Mouse (Mus musculus) retina, embryonic 14.5 days (tissue): ENCODE data around the gene A1cf.
A peak's percentile ranks its signal among the peaks of the same experiment; 100 is the strongest.

Experiments used
- DNase-seq: peaks from one replicate; pipeline ENCODE4 v3.0.0-alpha.2; 2015; ENCODE audit warnings: low spot score

The A1cf gene

GRCm38 (mm10) chr19:31868521-31868920 is at the start of gene A1cf:
Gene A1cf, plus strand, starts transcription at chr19:31868764.
- DNase-seq = no peak

DNA sequence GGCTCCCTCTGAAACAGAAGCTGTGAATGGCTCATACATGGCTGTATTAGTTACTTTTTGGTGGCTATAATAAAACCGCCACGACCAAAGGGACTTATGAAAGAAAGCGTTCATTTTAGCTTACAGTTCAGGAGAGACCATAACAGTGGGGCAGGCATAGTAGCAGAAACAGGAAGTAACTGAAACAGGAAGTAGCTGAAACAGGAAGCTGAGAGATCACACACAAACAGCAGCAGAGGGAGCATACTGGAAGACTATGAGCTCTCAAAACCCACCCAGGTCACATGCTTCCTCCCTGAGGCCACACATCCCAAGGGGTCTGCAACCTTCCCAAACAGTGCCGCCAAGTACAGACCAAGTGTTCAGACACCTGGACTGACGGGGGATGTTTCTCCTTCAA is 34.3 kb upstream of the A1cf start:
- no peak for DNase-seq

- no peak for DNase-seq
These were observed 6.7 kb upstream of the A1cf start for GRCm38 (mm10) chr19:31861909-31862308.

GRCm38 (mm10) chr19:31862512-31863249 is 5.9 kb upstream of the A1cf start:
- DNase-seq = peak; percentile 18

DNA sequence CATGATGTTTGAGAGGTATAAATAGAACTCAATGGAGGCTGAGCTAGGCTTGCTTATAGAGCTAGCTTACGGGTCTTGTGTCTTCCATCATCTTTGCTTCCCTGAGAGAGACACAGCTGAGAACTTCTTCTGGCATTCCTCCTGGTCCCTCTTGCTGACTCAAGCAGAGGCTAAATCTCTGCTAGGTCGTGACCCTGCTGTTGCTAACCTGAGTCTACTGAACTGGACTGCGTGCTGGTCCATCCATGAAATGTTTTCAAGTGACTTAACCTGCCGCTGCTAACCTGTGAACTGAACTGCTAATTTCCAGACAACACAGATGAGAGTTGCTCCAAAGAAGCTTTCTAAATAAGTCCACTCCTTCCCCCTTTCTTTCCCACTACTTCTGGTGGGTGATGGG is 3.1 kb upstream of the A1cf start:
- DNase-seq = no peak

- DNase-seq = no peak
These were observed 488 bp upstream of the A1cf start for GRCm38 (mm10) chr19:31868076-31868475.

DNA sequence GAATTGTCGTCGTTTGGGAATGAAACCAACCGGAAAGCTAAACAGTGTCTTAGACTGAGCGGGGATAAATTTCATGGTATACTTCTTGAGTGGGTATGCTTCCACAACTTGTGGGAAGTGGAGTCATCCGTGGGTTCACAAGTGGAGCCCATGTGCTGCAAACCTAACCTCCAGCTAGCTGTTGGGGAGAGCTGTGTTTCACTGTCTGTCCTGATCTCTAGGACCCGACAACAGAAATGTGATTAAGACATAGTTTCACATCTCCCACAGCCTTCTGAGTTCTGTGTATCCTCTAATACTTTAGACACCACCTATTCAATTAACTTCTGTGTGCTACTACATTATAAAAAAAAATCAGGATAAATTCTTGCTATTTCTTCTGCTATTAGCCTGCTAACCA is 407 bp downstream of the A1cf start:
- DNase-seq = no peak

DNA sequence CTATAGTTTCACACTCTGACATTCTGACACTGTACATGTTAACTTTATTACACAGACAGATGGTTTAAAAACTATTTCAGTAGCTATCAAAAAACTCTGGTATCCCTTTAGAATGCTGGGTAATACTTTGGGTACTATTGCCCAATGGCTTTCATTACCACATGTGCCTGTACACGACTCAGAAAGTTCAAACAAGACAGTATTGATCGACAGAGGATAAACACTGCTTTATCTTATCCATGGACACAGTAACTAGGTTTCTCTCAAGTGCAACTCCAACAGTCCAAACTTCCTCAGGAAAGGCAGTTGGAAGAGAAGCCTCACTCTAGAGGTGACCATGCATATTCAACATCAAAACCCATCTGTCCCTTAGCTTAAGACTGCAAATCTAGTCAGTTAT is 2.8 kb downstream of the A1cf start:
- DNase-seq = no peak

- DNase-seq = no peak
These were observed 9.4 kb downstream of the A1cf start for GRCm38 (mm10) chr19:31877968-31878367.

- no peak for DNase-seq
These were observed 16.0 kb downstream of the A1cf start for GRCm38 (mm10) chr19:31884594-31884993.

DNA sequence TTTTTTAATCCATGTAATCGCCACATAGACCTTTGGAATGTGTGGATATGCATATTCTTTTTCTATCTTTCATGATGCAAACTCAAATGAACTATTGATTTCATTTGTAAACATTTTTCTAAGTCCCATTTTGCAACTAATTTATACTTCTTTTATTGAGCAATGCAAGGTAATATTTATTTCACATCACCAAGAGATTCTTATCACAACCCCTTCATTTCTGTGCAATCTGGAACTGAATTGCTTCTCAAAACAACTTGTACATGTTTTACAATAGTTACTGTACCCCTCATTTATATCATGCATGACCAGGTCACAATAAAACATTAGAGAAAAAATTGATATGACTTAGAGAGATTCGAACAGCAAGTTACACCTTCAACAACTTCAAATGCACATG is 18.7 kb downstream of the A1cf start:
- DNase-seq = no peak

DNA sequence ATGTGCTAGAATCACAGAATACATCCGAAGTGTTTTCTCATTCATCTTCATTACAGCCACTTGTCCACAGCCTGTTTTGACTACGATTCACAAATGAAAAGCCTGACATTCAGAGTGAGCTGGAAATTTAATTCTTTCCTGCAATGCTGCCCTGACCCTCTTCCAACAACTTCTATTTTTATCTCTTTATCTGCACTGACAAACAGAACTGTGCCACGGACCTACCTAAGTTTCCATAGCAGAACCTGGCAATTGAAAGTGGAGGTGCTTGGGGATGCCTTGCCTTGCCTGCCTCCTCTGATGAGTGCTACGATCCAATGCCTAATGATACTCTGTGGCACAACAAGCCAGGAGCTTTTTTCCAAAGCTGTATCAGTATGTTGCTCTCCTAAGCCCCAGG is 21.4 kb downstream of the A1cf start:
- no peak for DNase-seq

DNA sequence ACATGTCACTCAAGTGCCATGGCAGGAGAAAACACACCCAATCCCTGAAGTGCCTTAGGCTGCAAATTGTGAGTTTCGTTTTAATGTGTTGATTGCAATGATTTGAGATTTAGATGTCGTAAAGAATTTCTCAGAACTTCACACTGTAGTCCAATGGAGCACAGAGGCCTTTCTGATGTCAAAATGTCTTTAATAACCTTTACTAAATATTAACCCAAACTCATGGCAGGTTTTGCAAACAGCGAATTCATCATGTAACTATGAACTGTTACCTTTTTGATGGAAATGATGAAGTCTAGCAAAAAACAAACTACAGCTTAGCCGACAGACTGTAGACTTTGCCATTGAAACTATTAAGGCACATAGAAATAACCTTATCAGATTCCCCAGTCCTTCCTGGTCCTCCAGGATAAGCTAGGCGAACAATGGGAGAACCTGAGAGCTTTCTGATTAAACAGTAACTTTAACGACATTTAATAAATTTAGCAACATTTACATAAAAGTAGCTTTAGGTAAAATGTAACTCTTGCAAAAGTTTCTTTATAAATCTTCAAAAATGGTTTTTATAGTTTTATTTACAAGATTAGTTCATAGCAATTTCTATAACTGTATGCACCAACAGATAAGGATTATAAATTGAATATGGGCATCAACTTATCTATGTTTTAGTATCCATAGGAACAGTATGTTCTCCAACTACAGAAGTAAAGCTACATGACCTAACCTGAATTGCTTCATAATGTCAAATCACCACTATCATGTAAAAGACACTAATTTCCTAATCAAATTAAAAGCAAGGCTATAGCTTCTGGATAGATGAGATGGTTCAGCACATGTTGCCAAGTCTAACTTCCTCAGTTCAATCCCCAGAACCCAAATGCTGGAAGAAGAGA is 22.7 kb downstream of the A1cf start:
- DNase-seq = no peak

GRCm38 (mm10) chr19:31895971-31896370 is 27.4 kb downstream of the A1cf start:
- DNase-seq = no peak

DNA sequence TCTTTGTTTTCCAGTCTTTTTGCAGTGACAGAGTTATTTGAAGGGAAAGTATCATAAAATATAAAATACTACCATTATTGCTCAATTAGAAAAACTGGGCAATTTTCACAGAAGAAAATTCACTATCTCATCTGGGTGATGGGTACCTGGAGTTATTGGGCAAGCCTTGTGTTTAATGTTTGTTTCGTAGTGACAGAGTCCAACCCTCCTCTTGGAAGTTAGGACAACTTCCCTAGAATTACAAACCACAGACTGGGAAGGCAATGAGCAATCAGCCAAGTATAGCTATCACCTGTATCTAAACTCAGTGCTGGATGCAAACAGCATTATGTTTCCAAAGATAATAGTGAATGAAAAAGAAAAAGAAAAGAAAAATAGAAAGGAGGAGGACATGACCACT is 28.1 kb downstream of the A1cf start:
- no peak for DNase-seq

- DNase-seq = no peak
These were observed 37.1 kb downstream of the A1cf start for GRCm38 (mm10) chr19:31905671-31906070.

- DNase-seq = no peak
These were observed 41.9 kb downstream of the A1cf start for GRCm38 (mm10) chr19:31910423-31910822.

DNA sequence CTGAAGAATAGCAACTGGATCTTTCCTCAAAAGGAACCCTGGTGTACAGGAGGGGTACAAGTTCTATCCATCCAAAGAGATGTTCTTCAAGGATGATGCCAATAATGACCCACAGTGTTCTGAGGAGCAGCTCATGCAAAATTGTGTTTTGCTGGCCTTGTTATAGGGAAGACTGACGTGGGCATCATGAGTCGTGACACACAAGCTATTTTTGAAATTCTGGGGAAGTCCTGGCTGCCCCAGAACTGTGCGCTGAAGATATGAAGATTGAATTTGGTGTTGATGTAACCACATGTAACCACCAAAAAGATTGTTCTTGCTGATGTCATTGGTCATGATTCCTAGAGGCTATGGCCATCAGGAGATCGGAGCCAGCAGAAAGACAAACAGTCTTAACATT is 45.4 kb downstream of the A1cf start:
- DNase-seq = no peak

DNA sequence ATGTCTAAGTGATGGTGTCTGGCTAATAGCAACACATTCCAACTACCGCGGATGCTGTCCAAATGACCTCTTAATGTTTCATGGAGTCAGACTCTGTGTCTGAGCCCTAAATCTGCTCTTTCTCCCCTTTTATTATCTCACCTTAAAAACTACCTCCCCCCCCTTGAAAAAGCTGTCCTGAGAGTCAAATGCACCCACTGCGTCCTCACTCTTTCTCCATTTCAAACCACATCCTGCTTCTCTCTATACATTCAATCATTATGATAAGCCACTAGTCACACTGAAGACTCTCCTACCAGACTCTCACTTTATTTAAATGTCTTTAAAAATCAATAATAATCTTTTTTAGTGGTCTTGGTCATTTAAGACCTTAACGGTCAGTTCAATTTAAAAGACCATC is 51.8 kb downstream of the A1cf start:
- no peak for DNase-seq

DNA sequence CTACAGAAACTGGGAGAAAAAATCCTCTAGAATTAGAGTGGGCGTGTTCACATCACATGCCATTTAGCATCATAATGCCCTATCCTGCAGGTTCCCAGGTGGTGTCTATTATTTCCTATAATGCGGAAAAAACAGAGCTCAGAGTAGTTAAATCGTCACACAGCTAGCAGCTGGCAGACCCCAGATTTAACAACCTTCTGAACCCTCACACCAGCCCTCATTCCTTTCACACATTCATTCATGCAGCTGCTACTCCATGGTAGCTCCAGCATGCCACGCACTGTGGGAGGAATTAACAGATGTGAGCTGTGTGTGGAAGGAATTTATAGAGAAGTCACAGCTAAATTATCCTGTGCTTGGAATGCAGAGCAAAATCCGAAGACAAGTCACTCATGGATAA is 53.3 kb downstream of the A1cf start:
- DNase-seq = no peak

- DNase-seq = no peak
These were observed 55.2 kb downstream of the A1cf start for GRCm38 (mm10) chr19:31923615-31924352.

GRCm38 (mm10) chr19:31950793-31951489 is 82.4 kb downstream of the A1cf start:
- no peak for DNase-seq
